Mouse (Mus musculus) liver, adult 2 months (tissue): ENCODE measurements at regions not wholly inside any gene's neighbourhood (a gene's known extent, or its start where the extent isn't known, plus 50 kb on each side); places are given as distances from the start of the nearest gene placed in this dataset.
"Not testable (repeated sequence)": the region's sequence is repeated elsewhere in the genome, so short reads cannot be mapped to it uniquely, and the experiment has no call there.

Experiments used
- DNase-seq: peaks from one replicate; pipeline ENCODE4 v3.0.0-alpha.2; 2011; ENCODE audit warnings: low read depth, low spot score; ENCODE audit errors: extremely low read depth
- H3K27ac ChIP-seq: fragments of 200-500 bp; replicated peaks from 2 replicates; pipeline ENCODE4 v1.5.1; 2012; ENCODE audit warnings: low read depth, mild to moderate bottlenecking, control low read depth, inconsistent platforms, low read length; ENCODE audit not compliant: insufficient read depth
- H3K27me3 ChIP-seq: fragments of 200-500 bp; 2 replicates; pipeline ENCODE4 v1.6.1; 2012; ENCODE audit warnings: mild to moderate bottlenecking, moderate library complexity, low read length, inconsistent platforms; ENCODE audit not compliant: control insufficient read depth, insufficient read depth
- H3K36me3 ChIP-seq: fragments of 200-500 bp; 2 replicates; pipeline ENCODE4 v1.6.1; 2012; ENCODE audit warnings: low read length, inconsistent platforms; ENCODE audit not compliant: control insufficient read depth, insufficient read depth
- H3K4me1 ChIP-seq: fragments of 200-500 bp; 2 replicates; pipeline ENCODE4 v1.6.1; 2011; ENCODE audit warnings: low read length; ENCODE audit not compliant: control insufficient read depth, insufficient read depth
- H3K4me3 ChIP-seq: fragments of 200-500 bp; 2 replicates; pipeline ENCODE4 v1.5.1; 2011; ENCODE audit warnings: low read depth, mild to moderate bottlenecking, control low read depth, low read length, moderate library complexity; ENCODE audit not compliant: insufficient read depth
- H3K79me2 ChIP-seq: fragments of 200-500 bp; 2 replicates; pipeline ENCODE4 v1.6.1; 2012; ENCODE audit warnings: inconsistent platforms, mild to moderate bottlenecking, low read length, moderate library complexity; ENCODE audit not compliant: control insufficient read depth, insufficient read depth
- H3K9ac ChIP-seq: fragments of 200-500 bp; 2 replicates; pipeline ENCODE4 v1.6.1; 2012; ENCODE audit warnings: low read depth, mild to moderate bottlenecking, control low read depth, inconsistent platforms, low read length
- CTCF ChIP-seq: fragments of 200-500 bp; IDR thresholded peaks from 2 replicates; pipeline ENCODE4 v1.5.1; 2011; ENCODE audit warnings: low read depth, low read length, control low read depth
- POLR2A ChIP-seq: fragments of 200-500 bp; IDR thresholded peaks from 2 replicates; pipeline ENCODE4 v1.6.1; 2011; ENCODE audit warnings: low read length, control low read depth; ENCODE audit not compliant: insufficient read depth; ENCODE audit errors: extremely low read depth
- WGBS: fragments of 180-500 bp; shearing (Covaris S2); methylation state at CpG from one replicate; pipeline ENCODE4 v1.1.7; 2018; 5-methylcytosine and 5-hydroxymethylcytosine counted together

GRCm38 (mm10) chrX:130525770-130526169 is 776.2 kb downstream of the Diaph2 start:
- Histone ChIP-seq H3K9ac (no peak overlapping the region), H3K4me1 (no peaks in the 10 kb centered on the region), H3K79me2 (no peaks in the 10 kb centered on the region), H3K27ac (no peak overlapping the region), H3K4me3 (no peak overlapping the region), H3K36me3 (no peaks in the 10 kb centered on the region), H3K27me3 (no peaks in the 10 kb centered on the region)
- DNase-seq: no peak
- no peak for TF ChIP-seq POLR2A
- no peak for TF ChIP-seq CTCF
- WGBS: 87% methylated on average over 2 of the region's 2 CpGs

GRCm38 (mm10) chrX:130533171-130534156 is 783.9 kb downstream of the Diaph2 start:
- no peak overlapping the region for H3K27ac ChIP-seq
- no peak overlapping the region for H3K9ac ChIP-seq
- DNase-seq: no peak
- H3K4me1 ChIP-seq: no peaks in the 10 kb centered on the region
- TF ChIP-seq CTCF: no peak
- no peak for TF ChIP-seq POLR2A
- 82% methylated on average over 9 of the region's 9 CpGs for WGBS
- no peaks in the 10 kb centered on the region for H3K27me3 ChIP-seq
- no peaks in the 10 kb centered on the region for H3K79me2 ChIP-seq
- H3K4me3 ChIP-seq: no peak overlapping the region
- no peaks in the 10 kb centered on the region for H3K36me3 ChIP-seq

- not testable (repeated sequence) for DNase-seq, H3K27ac ChIP-seq, H3K4me1 ChIP-seq, H3K79me2 ChIP-seq, H3K36me3 ChIP-seq, H3K27me3 ChIP-seq, H3K9ac ChIP-seq, H3K4me3 ChIP-seq
- WGBS: 95% methylated on average over 7 of the region's 8 CpGs
These were observed 789.2 kb downstream of the Diaph2 start for GRCm38 (mm10) chrX:130538771-130539170.

GRCm38 (mm10) chrX:130548001-130548400 is 798.5 kb downstream of the Diaph2 start:
- H3K9ac ChIP-seq: no peak overlapping the region
- 92% methylated on average over 5 of the region's 5 CpGs for WGBS
- no peak for DNase-seq
- H3K79me2 ChIP-seq: no peaks in the 10 kb centered on the region
- H3K4me1 ChIP-seq: no peaks in the 10 kb centered on the region
- TF ChIP-seq CTCF: no peak
- TF ChIP-seq POLR2A: no peak
- H3K4me3 ChIP-seq: no peak overlapping the region
- H3K27ac ChIP-seq: no peak overlapping the region
- H3K36me3 ChIP-seq: no peaks in the 10 kb centered on the region
- no peaks in the 10 kb centered on the region for H3K27me3 ChIP-seq

- no peaks in the 10 kb centered on the region for H3K27me3 ChIP-seq
- H3K4me3 ChIP-seq: no peak overlapping the region
- TF ChIP-seq POLR2A (no peak), CTCF (no peak)
- H3K9ac ChIP-seq: no peak overlapping the region
- 73% methylated on average over 3 of the region's 3 CpGs for WGBS
- no peaks in the 10 kb centered on the region for H3K79me2 ChIP-seq
- H3K36me3 ChIP-seq: no peaks in the 10 kb centered on the region
- peak; percentile 0 for DNase-seq
- no peaks in the 10 kb centered on the region for H3K4me1 ChIP-seq
- H3K27ac ChIP-seq: no peak overlapping the region
These were observed 799.7 kb downstream of the Diaph2 start for GRCm38 (mm10) chrX:130549275-130549674.

- H3K27ac ChIP-seq: no peak overlapping the region
- no peaks in the 10 kb centered on the region for H3K36me3 ChIP-seq
- no peaks in the 10 kb centered on the region for H3K4me1 ChIP-seq
- no peaks in the 10 kb centered on the region for H3K79me2 ChIP-seq
- no peak for DNase-seq
- 71% methylated on average over 4 of the region's 4 CpGs for WGBS
- no peak overlapping the region for H3K9ac ChIP-seq
- no peaks in the 10 kb centered on the region for H3K27me3 ChIP-seq
- TF ChIP-seq CTCF (no peak), POLR2A (no peak)
- no peak overlapping the region for H3K4me3 ChIP-seq
These were observed 800.4 kb downstream of the Diaph2 start for GRCm38 (mm10) chrX:130549925-130550324.
